Mouse (Mus musculus): ENCODE results near the gene Hao1.

Gene Hao1

GRCm38 (mm10) chr2:134465132-134465531, 89.0 kb downstream of the Hao1 start:
- DNase-seq (ENCODE audit: low spot score) = no peak

- no peak for DNase-seq (ENCODE audit: low spot score)
Observed at GRCm38 (mm10) chr2:134462321-134462720, 91.8 kb downstream of the Hao1 start.

- no peak for DNase-seq (ENCODE audit: low spot score)
Observed at GRCm38 (mm10) chr2:134460831-134461230, 93.3 kb downstream of the Hao1 start.

GRCm38 (mm10) chr2:134456065-134456505, 98.1 kb downstream of the Hao1 start:
- no peak for DNase-seq (ENCODE audit: low spot score)

- DNase-seq (ENCODE audit: low spot score) = no peak
Observed at GRCm38 (mm10) chr2:134452748-134453147, 101.4 kb downstream of the Hao1 start.

GRCm38 (mm10) chr2:134450976-134451375, 103.2 kb downstream of the Hao1 start:
- DNase-seq (ENCODE audit: low spot score) = no peak
